Mouse (Mus musculus) layer of hippocampus, adult 9-11 months (tissue): ENCODE data around the gene Tmem251.

Experiments
- DNase-seq: peaks from one replicate; pipeline ENCODE4 v3.0.0; 2022

Tmem251 gene

GRCm38 (mm10) chr12:102757689-102758402 lies 14.3 kb downstream of the Tmem251 start, which contains the start of the genes Gm28051, Gon7 and Ubr7:
Gm28051 (minus strand) TSS chr12:102757765.
Gon7 (minus strand) TSS chr12:102757803.
Ubr7 (plus strand) TSS chr12:102757967.
- peak; percentile 97 for DNase-seq

DNA sequence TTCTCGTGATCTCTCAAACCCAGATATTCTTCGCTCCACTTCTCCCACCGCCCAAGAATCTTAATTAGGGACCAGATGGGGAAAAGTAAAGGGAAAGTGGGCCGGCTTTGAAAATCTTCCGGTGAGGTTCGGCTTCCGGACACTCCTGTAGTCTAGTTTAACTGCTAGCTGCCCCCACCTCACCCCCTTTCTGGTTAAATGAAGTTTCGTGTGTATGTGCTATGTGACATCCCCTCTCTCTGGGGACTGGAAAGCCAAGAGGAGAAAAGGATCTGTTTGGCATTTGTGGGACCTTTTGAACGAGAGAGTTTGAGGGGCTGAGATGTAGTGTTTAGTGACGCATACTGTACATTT lies 14.8 kb downstream of the Tmem251 start, which contains the start of gene Gm20604:
TSS of gene Gm20604 (minus strand) at position 270 of the 354 bp plus-strand sequence.
- no peak for DNase-seq

DNA sequence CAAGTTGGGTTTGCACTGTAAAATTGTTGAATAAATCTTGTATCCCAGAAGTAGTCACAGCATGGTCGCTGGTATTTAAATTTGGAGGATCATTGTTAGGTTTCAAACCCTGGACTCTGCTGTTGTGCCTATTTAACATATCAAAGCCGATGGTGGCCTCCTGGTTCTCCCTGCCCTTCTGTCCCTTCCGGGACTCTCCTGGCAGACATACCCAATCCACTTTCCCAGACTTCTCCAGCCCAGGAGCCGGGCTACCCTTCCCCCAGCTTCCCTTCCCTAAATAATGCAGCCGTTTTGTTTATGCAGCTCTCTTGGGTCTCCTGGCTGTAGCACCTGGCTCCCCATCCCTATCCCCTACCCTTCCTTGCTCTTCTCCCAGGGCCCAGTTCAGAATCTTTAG lies 15.4 kb downstream of the Tmem251 start:
- DNase-seq = no peak

GRCm38 (mm10) chr12:102761668-102762067 lies 18.1 kb downstream of the Tmem251 start:
- DNase-seq = no peak

- no peak for DNase-seq
These were observed 20.1 kb downstream of the Tmem251 start for GRCm38 (mm10) chr12:102763696-102764095.

DNA sequence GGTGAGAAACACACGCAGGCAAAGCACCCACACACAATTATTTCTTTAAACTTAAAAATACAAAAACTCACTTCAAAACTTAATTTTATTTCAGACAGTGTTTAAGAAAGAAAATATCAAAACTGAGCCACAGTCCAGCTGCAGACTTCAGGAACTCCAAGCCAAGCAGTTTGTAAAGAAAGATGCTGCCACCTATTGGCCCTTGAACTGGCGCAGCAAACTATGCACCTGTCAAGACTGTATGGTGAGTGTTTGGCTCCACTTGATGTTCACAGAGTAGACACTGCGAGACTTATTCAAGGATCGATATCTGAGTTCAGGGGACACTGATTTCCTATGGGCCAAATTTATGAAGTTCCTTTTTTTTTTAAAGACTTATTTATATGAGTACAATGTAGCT lies 25.4 kb downstream of the Tmem251 start:
- no peak for DNase-seq

DNA sequence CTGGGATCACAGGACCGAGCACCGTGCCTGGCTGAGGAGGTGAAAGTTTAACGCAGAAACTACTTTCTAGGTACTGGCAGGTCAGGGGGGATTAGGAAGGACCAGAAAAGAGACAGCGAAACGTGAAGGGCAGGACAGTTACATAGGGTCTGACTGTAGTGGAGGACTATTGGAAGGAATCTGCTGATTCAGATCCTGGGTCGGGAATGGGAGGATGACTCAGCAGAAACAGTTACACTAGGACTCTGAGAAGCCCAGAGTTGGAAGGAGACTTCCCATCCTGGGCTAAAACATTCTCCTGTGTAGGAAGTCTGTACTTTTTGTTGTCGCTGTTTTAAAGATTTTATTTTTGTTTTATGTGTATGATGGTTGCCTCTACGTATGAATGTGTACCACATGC lies 28.0 kb downstream of the Tmem251 start:
- no peak for DNase-seq

GRCm38 (mm10) chr12:102772676-102773075 lies 29.1 kb downstream of the Tmem251 start:
- DNase-seq = no peak

DNA sequence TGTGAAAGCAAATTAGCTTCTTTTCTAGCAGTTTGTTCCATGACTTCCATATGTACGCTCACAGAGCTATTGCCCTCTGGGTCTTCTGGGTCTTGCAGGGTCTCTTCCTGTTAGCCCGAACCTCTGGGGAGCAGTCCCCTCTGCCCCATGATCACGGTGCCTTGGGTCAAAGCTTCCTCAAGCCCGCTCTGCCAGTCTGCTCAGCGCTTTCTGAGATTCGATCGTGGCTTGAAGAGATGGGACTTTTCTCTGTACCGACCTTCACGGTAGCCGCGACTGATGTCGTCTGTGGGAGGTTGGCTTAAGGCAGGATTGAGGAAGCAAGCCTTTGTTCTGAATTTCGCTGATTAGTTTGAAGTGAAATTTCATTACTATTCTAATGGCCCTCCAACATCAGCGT lies 32.5 kb downstream of the Tmem251 start:
- DNase-seq = no peak

DNA sequence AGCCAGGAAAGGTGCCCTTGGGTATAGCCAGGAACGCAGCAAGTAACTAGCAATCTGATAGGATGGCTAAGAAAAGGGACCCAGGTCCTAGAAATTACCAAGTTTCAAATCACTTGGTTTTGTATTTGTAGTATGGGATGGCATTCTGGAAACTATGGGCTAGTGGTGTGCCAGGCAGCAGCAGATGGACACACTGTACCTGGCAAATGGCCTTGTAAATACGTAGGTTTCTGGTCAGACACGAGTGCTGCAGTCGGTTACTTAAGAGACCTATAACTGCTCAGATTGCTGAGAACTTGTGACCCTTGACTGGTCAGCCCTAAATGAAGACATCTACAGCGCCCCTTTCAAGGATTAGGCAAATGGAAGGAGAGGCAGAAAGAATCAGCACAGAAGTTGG lies 34.6 kb downstream of the Tmem251 start:
- DNase-seq = no peak

GRCm38 (mm10) chr12:102779452-102779851 lies 35.9 kb downstream of the Tmem251 start:
- DNase-seq = no peak

GRCm38 (mm10) chr12:102782841-102783240 lies 39.3 kb downstream of the Tmem251 start:
- no peak for DNase-seq

- DNase-seq = no peak
These were observed 41.5 kb downstream of the Tmem251 start for GRCm38 (mm10) chr12:102784899-102785592.

DNA sequence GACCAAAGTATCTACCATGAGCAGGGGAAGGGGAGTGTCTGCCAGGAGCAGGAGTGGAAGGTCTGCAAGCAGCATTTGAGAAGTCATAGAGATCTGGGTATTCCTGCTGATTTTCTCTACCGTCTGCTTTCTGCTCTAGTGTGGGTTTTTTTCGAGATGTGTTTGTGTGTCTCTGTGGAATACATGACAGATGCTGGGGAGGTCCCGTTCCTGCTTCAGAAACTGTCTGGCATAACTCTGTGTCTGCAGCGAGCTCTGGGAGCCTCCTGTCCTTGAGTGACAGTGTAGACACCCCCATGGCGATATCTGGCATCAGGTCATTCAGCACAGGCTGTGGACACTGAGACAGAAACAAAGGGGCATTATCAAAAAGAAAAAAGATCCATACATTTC lies 42.0 kb downstream of the Tmem251 start:
- DNase-seq = peak; percentile 54

GRCm38 (mm10) chr12:102787927-102788326 lies 44.4 kb downstream of the Tmem251 start:
- DNase-seq = no peak
